Mouse (Mus musculus): Measurements from ENCODE around the gene Plce1. TPM values are rescaled to one million over a fixed set of nuclear protein-coding genes. Genes with fewer than 3 reads are reported as not detected.

Plce1 gene
- polyA plus RNA-seq, 1 experiment = 1.6 TPM

DNA sequence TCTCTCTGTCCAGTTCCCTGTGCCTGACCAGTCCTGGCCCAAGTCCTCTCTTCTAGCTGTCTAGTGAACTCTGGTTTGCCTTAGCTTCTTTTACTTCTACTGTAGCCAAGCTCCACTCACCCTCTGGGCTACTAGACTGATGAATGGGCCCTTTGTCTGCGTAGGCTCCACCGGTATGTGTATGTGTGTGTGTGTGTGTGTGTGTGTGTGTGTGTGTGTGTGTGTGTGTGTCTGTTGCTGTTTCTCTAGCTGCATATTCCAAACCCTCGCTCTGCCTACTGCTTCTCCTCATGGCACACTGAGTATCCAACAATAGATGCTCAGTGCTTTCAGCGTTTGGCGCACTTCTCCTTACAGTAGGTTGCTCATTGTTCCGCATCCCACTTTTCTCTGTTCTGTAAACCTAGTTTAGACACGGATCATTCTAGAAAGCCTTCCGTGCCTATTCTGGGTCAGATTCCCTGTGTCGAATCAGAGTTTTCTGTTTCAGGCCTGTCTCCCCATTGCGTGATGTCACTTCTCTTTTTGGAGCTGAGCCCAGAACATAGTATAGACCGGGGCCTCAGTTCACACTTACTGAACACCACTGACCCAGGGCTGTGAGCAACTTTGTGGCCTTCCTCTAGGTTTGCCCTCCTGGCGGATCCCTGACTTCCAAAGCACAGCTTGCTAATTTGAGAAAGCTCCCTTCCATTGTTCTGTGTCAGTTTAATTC, 26.5 kb downstream of the Plce1 start:
- Histone ChIP-seq H3K27ac (ENCODE audit: control insufficient read depth, insufficient read depth, low read depth, low read length, poor library complexity) (no peak overlapping the region), H3K4me1 (ENCODE audit: control insufficient read depth, insufficient read depth, low read length) (no peaks in the 10 kb centered on the region)
- WGBS = 84% methylated on average over 12 of the region's 12 CpGs

DNA sequence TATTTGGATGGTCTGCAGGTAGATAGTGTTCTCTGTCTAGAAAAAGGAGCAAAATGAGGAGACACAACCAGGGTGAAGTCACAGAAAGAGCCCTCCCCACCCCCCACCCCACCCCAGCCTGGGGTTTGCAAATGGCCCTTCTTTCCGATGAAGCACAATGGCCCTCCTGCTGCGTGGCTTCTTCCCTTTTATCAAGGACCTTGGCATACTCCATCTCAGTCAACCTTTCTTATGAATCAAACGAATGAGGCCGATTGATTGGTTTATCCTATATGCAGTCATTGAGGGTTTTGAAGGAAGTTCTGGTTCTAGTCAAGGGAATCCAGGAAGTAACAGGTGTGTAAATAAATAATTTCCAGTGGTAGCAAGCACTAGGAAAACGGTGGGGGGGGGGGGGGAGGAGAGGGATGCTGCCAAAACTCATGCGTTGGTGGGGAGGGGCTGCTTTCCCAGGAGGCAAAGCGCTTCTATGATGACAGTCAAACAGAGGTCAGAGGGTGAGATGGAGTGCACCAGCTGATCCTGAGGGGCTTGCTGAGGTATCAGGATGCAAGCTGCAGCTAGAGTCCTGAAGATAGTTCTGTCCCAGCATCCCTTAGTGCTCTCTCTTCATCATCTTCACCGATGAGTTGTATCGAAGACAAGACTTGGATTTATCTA, 27.2 kb downstream of the Plce1 start:
- Histone ChIP-seq H3K4me3 (replicated peaks; ENCODE audit: control insufficient read depth, low read depth, low read length) (no peak overlapping the region), H3K4me1 (ENCODE audit: control insufficient read depth, insufficient read depth, low read length) (no peaks in the 10 kb centered on the region), H3K27ac (ENCODE audit: control insufficient read depth, insufficient read depth, low read depth, low read length, poor library complexity) (no peak overlapping the region)
- 68% methylated on average over 9 of the region's 9 CpGs for WGBS
- TF ChIP-seq POLR2A (IDR thresholded peaks at IDR 0.05; ENCODE audit: borderline replicate concordance, control insufficient read depth, low read depth, low read length) (no peak), CTCF (IDR thresholded peaks at IDR 0.05; ENCODE audit: control insufficient read depth, insufficient read depth, low read length) (no peak)

More for the DNA sequence above, 26.5 kb downstream of the Plce1 start:
- TF ChIP-seq CTCF (IDR thresholded peaks at IDR 0.05; ENCODE audit: control insufficient read depth, insufficient read depth, low read length) = no peak
- TF ChIP-seq POLR2A (IDR thresholded peaks at IDR 0.05; ENCODE audit: borderline replicate concordance, control insufficient read depth, low read depth, low read length) = no peak
- H3K4me3 ChIP-seq (replicated peaks; ENCODE audit: control insufficient read depth, low read depth, low read length) = no peak overlapping the region

DNA sequence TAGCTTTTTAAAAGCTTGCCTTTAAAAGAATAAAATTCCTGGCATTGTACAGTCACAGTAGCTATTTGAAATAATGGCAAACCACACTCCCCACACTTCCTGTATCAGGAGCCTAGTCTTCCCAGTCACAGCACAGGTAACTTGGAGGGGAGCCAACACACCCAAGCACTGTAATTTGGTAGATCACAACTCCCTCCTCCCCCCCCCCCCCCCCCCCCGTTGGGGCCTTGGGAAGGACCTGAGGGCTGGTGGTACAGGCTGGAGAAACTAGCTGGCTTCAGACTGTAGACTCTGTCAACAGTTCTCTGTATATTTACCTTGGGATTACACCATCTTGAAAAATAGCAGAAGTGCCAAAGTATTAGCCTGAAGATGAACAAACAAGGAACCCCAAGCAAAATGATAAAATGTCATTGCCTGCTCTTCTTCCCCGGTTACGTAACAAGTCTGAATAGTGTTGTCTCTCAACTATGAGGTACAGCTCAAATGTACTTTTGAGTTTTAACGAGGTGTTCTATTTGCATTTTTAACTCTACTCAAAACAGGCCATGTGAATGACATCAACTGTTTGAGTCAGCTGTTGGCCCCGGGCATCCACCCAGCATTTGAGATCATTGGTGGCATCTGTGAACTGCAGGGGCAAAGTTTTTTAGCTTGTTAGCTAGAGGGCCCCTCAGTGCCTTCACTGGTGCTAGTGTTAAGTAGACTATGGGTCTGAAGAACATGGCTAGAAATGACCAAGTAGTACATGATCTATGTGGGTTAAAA, 33.7 kb downstream of the Plce1 start:
- WGBS = 72% methylated on average over 5 of the region's 5 CpGs
- Histone ChIP-seq H3K4me3 (replicated peaks; ENCODE audit: control insufficient read depth, low read depth, low read length) (no peak overlapping the region), H3K4me1 (ENCODE audit: control insufficient read depth, insufficient read depth, low read length) (no peaks in the 10 kb centered on the region), H3K27ac (ENCODE audit: control insufficient read depth, insufficient read depth, low read depth, low read length, poor library complexity) (no peak overlapping the region)
- TF ChIP-seq CTCF (IDR thresholded peaks at IDR 0.05; ENCODE audit: control insufficient read depth, insufficient read depth, low read length) (no peak), POLR2A (IDR thresholded peaks at IDR 0.05; ENCODE audit: borderline replicate concordance, control insufficient read depth, low read depth, low read length) (no peak)

DNA sequence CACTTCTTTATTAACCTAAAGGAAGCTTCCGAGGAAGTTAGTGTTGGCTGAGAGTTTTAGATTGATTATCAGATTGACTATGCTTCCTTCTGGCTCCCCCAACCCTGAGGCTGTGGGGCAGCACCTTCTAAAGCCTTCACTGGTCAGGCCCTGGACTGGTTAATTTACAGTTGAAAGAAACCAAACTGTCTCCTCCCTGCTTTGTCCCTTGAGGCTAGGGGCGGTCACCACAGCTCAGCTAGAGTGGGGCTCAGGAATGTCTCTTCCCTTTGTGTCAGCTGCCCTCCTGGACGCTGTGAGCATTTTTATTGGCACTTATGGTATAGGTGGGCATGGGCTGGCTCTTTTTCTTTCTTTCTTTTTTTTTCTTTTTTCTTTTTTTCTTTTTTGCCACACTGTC, 45.9 kb downstream of the Plce1 start:
- TF ChIP-seq POLR2A (IDR thresholded peaks at IDR 0.05; ENCODE audit: borderline replicate concordance, control insufficient read depth, low read depth, low read length) (no peak), CTCF (IDR thresholded peaks at IDR 0.05; ENCODE audit: control insufficient read depth, insufficient read depth, low read length) (no peak)
- H3K27ac ChIP-seq (ENCODE audit: control insufficient read depth, insufficient read depth, low read depth, low read length, poor library complexity) = no peak overlapping the region
- H3K4me1 ChIP-seq (ENCODE audit: control insufficient read depth, insufficient read depth, low read length) = no peaks in the 10 kb centered on the region
- no peak overlapping the region for H3K4me3 ChIP-seq (replicated peaks; ENCODE audit: control insufficient read depth, low read depth, low read length)
- WGBS = 51% methylated on average over 3 of the region's 3 CpGs

DNA sequence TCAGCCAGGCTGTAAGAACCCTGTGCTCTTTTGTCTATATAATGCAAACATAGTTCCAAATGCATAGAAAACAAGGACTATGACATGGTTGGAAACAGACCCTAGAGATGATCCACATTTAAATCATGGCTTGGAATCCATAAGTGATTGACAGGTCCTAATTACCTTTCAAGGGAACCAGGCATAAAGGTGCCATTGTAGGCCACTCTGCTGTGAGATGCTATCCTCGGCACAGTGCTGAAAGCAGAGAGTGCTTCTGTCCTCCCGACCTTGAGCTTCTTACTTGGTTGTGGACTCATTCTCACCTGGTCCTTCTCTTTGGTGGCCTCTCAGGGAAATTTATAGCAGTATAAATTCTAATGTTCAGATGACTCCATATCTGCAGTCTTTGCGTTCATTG, 46.6 kb downstream of the Plce1 start:
- no peak overlapping the region for H3K4me3 ChIP-seq (replicated peaks; ENCODE audit: control insufficient read depth, low read depth, low read length)
- TF ChIP-seq CTCF (IDR thresholded peaks at IDR 0.05; ENCODE audit: control insufficient read depth, insufficient read depth, low read length) (no peak), POLR2A (IDR thresholded peaks at IDR 0.05; ENCODE audit: borderline replicate concordance, control insufficient read depth, low read depth, low read length) (no peak)
- WGBS = 69% methylated on average over 3 of the region's 3 CpGs
- H3K4me1 ChIP-seq (ENCODE audit: control insufficient read depth, insufficient read depth, low read length) = no peaks in the 10 kb centered on the region
- no peak overlapping the region for H3K27ac ChIP-seq (ENCODE audit: control insufficient read depth, insufficient read depth, low read depth, low read length, poor library complexity)

DNA sequence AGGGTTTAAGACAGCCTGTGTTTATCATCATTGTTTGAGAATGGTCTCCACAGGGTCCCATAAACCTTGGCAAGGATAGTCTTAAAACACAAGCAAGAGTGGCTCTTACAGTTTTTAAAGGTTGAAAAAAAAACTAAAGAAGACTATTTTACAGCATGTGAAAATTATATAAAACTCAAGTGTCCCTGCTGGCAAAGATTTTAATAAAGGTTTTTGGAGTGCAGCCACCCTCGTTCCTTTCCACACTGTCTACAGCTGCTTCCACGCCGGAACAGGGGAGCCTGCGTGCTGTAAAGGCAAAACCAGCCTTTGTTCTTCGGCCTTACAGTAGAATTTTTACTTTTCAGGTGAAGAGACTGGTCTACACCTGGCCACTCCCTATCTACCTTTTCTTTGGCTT, 52.3 kb downstream of the Plce1 start:
- no peak for TF ChIP-seq POLR2A (IDR thresholded peaks at IDR 0.05; ENCODE audit: borderline replicate concordance, control insufficient read depth, low read depth, low read length)
- TF ChIP-seq CTCF (IDR thresholded peaks at IDR 0.05; ENCODE audit: control insufficient read depth, insufficient read depth, low read length) = no peak
- H3K27ac ChIP-seq (ENCODE audit: control insufficient read depth, insufficient read depth, low read depth, low read length, poor library complexity) = no peak overlapping the region
- no peaks in the 10 kb centered on the region for H3K4me1 ChIP-seq (ENCODE audit: control insufficient read depth, insufficient read depth, low read length)
- WGBS = 79% methylated on average over 5 of the region's 5 CpGs
- H3K4me3 ChIP-seq (replicated peaks; ENCODE audit: control insufficient read depth, low read depth, low read length) = no peak overlapping the region

DNA sequence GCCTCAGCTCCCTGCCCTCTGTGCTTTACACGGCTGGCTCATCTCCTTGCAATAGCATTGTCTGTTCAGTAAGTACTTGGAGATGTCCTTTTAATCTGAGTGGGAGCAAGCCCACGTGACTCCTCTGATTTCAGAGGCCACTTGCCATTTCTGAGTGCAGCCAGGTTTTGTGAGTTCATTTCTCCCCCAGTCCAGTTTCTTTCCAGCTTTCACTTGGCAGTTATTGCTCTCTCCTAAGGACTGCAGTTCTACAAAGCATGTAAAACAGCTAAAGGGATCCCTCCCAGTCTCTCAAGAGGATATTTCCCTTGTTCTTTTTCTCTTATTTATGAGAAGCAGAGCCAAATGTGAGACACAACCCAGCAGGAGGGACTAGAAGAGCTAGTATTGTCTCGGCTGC, 58.4 kb downstream of the Plce1 start:
- no peaks in the 10 kb centered on the region for H3K4me1 ChIP-seq (ENCODE audit: control insufficient read depth, insufficient read depth, low read length)
- 66% methylated on average over 3 of the region's 3 CpGs for WGBS
- H3K27ac ChIP-seq (ENCODE audit: control insufficient read depth, insufficient read depth, low read depth, low read length, poor library complexity) = no peak overlapping the region
- no peak for TF ChIP-seq CTCF (IDR thresholded peaks at IDR 0.05; ENCODE audit: control insufficient read depth, insufficient read depth, low read length)
- no peak for TF ChIP-seq POLR2A (IDR thresholded peaks at IDR 0.05; ENCODE audit: borderline replicate concordance, control insufficient read depth, low read depth, low read length)
- no peak overlapping the region for H3K4me3 ChIP-seq (replicated peaks; ENCODE audit: control insufficient read depth, low read depth, low read length)

DNA sequence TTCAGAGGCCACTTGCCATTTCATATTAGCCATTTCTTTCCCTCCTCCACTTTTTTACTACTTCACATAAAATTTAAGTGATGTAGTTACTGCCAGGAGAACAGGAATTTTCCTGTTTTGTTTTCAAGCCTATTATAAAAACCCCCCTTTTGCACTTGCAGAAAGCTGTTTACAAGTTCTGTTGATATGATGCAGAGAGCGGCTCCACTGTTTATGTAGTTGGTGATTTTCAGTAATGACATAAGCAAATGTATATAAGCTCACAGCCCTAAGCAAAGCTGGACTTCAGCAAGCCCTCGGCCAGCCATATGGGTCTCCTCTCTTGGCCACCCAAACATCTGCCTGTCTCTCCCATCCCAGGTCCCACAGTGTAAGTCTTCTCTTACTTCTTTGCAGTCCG, 59.6 kb downstream of the Plce1 start:
- WGBS = 76% methylated on average over 3 of the region's 3 CpGs

More for the DNA sequence above, 59.6 kb downstream of the Plce1 start:
- Histone ChIP-seq H3K4me3 (replicated peaks; ENCODE audit: control insufficient read depth, low read depth, low read length) (no peak overlapping the region), H3K4me1 (ENCODE audit: control insufficient read depth, insufficient read depth, low read length) (no peaks in the 10 kb centered on the region), H3K27ac (ENCODE audit: control insufficient read depth, insufficient read depth, low read depth, low read length, poor library complexity) (no peak overlapping the region)
- TF ChIP-seq CTCF (IDR thresholded peaks at IDR 0.05; ENCODE audit: control insufficient read depth, insufficient read depth, low read length) (no peak), POLR2A (IDR thresholded peaks at IDR 0.05; ENCODE audit: borderline replicate concordance, control insufficient read depth, low read depth, low read length) (no peak)
